In genomic region chr5:134136022-134136421, GRCm38 (mm10) we compare ENCODE assay signal across 22 mouse cellular contexts.
"Had no signal": no experiment of that assay in that cellular context is flagged by ENCODE, and none has a peak within 500 bp of the region (broad histone marks: within the 10 kb centered on the region; RNA-seq: fewer than 3 reads in every experiment).

No protein-coding gene starts in this region.

- DNase-seq: layer of hippocampus, adult 9-11 months; liver; lung, adult 18-20 months; lung, postnatal 10 days; lung, postnatal 36 days; retina, postnatal 1 day; right cerebral cortex, postnatal 25 days; spleen, adult 18-20 months; thymus, postnatal 25 days had no signal

- H3K27me3 ChIP-seq: limb, embryonic 13.5 days; liver, embryonic 12.5 days; liver, embryonic 15.5 days; lung, embryonic 15.5 days; megakaryocyte, embryonic 14.5 days; midbrain, embryonic 13.5 days; neural tube, embryonic 13.5 days; stomach, embryonic 15.5 days had no signal

- ATAC-seq: liver, embryonic 12.5 days; midbrain, embryonic 13.5 days; midbrain, embryonic 16.5 days had no signal

- H3K9me3 ChIP-seq: limb, embryonic 10.5 days; limb, embryonic 13.5 days; liver, embryonic 15.5 days; lung, embryonic 15.5 days; midbrain, embryonic 10.5 days; midbrain, embryonic 13.5 days; neural tube, embryonic 13.5 days; stomach, embryonic 15.5 days had no signal

- H3K27ac ChIP-seq: layer of hippocampus, adult 2 months; limb, embryonic 10.5 days; limb, embryonic 13.5 days; liver, embryonic 12.5 days; liver, embryonic 15.5 days; lung, embryonic 15.5 days; midbrain, embryonic 10.5 days; midbrain, embryonic 13.5 days; neural tube, embryonic 13.5 days; stomach, embryonic 15.5 days had no signal

- H3K4me2 ChIP-seq: limb, embryonic 13.5 days; liver, embryonic 12.5 days; liver, embryonic 15.5 days; lung, embryonic 15.5 days; midbrain, embryonic 13.5 days; neural tube, embryonic 13.5 days; stomach, embryonic 15.5 days had no signal

- H3K4me1 ChIP-seq: limb, embryonic 10.5 days; limb, embryonic 13.5 days; liver, embryonic 12.5 days; liver, embryonic 15.5 days; megakaryocyte, embryonic 14.5 days; stomach, embryonic 15.5 days had no signal

- H3K9ac ChIP-seq: limb, embryonic 13.5 days; liver, embryonic 12.5 days; liver, embryonic 15.5 days; lung, embryonic 15.5 days; midbrain, embryonic 13.5 days; neural tube, embryonic 13.5 days; stomach, embryonic 15.5 days had no signal

- H3K36me3 ChIP-seq: liver, embryonic 15.5 days; lung, embryonic 15.5 days; stomach, embryonic 15.5 days had no signal

- H3K4me3 ChIP-seq: layer of hippocampus, adult 2 months; limb, embryonic 10.5 days; limb, embryonic 13.5 days; liver, embryonic 12.5 days; liver, embryonic 15.5 days; lung, embryonic 15.5 days; megakaryocyte, embryonic 14.5 days; midbrain, embryonic 10.5 days; midbrain, embryonic 13.5 days; myocyte; neural tube, embryonic 13.5 days; stomach, embryonic 15.5 days had no signal
